Mouse (Mus musculus) hindbrain, embryonic 16.5 days (tissue): ENCODE data around the gene Ube2q2. TPM values are rescaled to one million over a fixed set of nuclear protein-coding genes. Genes with fewer than 3 reads are reported as not detected.

Experiments
- ATAC-seq: fragments of 200-750 bp; cut with Nextera tagmentation; 2 replicates; pipeline ENCODE4 v1.8.0; 2017; ENCODE audit warnings: moderate TSS enrichment, moderate library complexity
- H3K27ac ChIP-seq: fragments of 300-500 bp; sonication (generic); 2 replicates; pipeline ENCODE4 v1.5.1; 2014; ENCODE audit warnings: low read depth, mild to moderate bottlenecking, control low read depth, low read length, moderate library complexity
- H3K27me3 ChIP-seq: fragments of 300-500 bp; sonication (generic); replicated peaks from 2 replicates; pipeline ENCODE4 v1.6.1; 2014; ENCODE audit warnings: low read length; ENCODE audit not compliant: control insufficient read depth, insufficient read depth
- H3K36me3 ChIP-seq: fragments of 300-500 bp; sonication (generic); 2 replicates; pipeline ENCODE4 v1.6.1; 2014; ENCODE audit warnings: mild to moderate bottlenecking, low read length, moderate library complexity, mixed read lengths; ENCODE audit not compliant: control insufficient read depth, insufficient read depth
- H3K4me1 ChIP-seq: fragments of 300-500 bp; sonication (generic); 2 replicates; pipeline ENCODE4 v1.6.1; 2014; ENCODE audit warnings: low read depth, low read length; ENCODE audit not compliant: control insufficient read depth, insufficient read depth
- H3K4me2 ChIP-seq: fragments of 300-500 bp; sonication (generic); 2 replicates; pipeline ENCODE4 v1.6.1; 2014; ENCODE audit warnings: mild to moderate bottlenecking, low read length, control low read depth, moderate library complexity
- H3K4me3 ChIP-seq: fragments of 300-500 bp; sonication (generic); 2 replicates; pipeline ENCODE4 v1.5.1; 2014; ENCODE audit warnings: mild to moderate bottlenecking, low read length, control low read depth, moderate library complexity
- H3K9ac ChIP-seq: fragments of 300-500 bp; sonication (generic); 2 replicates; pipeline ENCODE4 v1.6.1; 2014; ENCODE audit warnings: low read depth, mild to moderate bottlenecking, control low read depth, low read length, moderate library complexity
- H3K9me3 ChIP-seq: fragments of 300-500 bp; sonication (generic); 2 replicates; pipeline ENCODE4 v1.6.1; 2014; ENCODE audit warnings: mild to moderate bottlenecking, low read length, moderate library complexity; ENCODE audit not compliant: control insufficient read depth
- WGBS: fragments of 180-500 bp; shearing (Covaris S2); extraction: QIAGEN DNeasy Blood & Tissue Kit; methylation state at CpG from one replicate; pipeline ENCODE4 v1.1.7; 2014; 5-methylcytosine and 5-hydroxymethylcytosine counted together
- polyA plus RNA-seq: library from polyadenylated mRNA; unstranded; fragments of >200 nt; fragmentation: Nextera tagmentation; extraction: Ambion mirVana; gene quantifications from 2 replicates; pipeline ENCODE4 v1.2.1, GENCODE M21; 2015

Gene Ube2q2
- polyA plus RNA-seq, 1 experiment from 2014 or later, result 17.7 TPM

DNA sequence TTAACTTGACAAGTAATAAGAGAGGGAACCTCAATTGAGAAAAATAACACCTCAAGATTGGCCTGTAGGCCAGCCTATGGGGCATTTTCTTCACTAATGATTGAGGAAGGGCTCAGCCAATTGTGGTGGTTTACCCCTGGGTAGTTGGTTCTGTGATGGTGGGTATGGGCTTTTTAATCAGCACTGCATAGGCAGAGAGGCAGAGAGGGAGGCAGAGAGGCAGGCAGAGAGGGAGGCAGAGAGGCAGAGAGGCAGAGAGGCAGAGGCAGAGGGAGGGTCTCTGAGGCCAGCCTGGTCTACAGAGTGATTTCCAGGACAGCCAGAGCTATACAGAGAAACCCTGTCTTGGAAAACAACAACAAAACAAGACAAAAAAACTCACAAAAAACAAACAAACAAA, 2.4 kb downstream of the Ube2q2 start:
- H3K27ac ChIP-seq, result no peak overlapping the region
- H3K4me1 ChIP-seq, result peaks cover 20% of the 10 kb centered on the region
- H3K9me3 ChIP-seq, result no peaks in the 10 kb centered on the region
- no peak overlapping the region for H3K4me3 ChIP-seq
- H3K9ac ChIP-seq, result no peak overlapping the region
- no peak for ATAC-seq
- H3K36me3 ChIP-seq, result no peaks in the 10 kb centered on the region
- no peaks in the 10 kb centered on the region for H3K27me3 ChIP-seq
- peak overlapping the region; percentile 95 for H3K4me2 ChIP-seq

GRCm38 (mm10) chr9:55152935-55153334, 4.3 kb downstream of the Ube2q2 start:
- H3K4me3 ChIP-seq, result no peak overlapping the region
- no peak overlapping the region for H3K27ac ChIP-seq
- no peak for ATAC-seq
- WGBS, result 79% methylated on average over 5 of the region's 5 CpGs
- H3K9me3 ChIP-seq, result no peaks in the 10 kb centered on the region
- H3K36me3 ChIP-seq, result no peaks in the 10 kb centered on the region
- H3K4me1 ChIP-seq, result peaks cover 20% of the 10 kb centered on the region
- no peak overlapping the region for H3K9ac ChIP-seq
- H3K27me3 ChIP-seq, result no peaks in the 10 kb centered on the region
- no peak overlapping the region for H3K4me2 ChIP-seq

- no peaks in the 10 kb centered on the region for H3K36me3 ChIP-seq
- WGBS, result 95% methylated on average over 7 of the region's 7 CpGs
- H3K9me3 ChIP-seq, result no peaks in the 10 kb centered on the region
- H3K9ac ChIP-seq, result no peak overlapping the region
- no peak overlapping the region for H3K4me2 ChIP-seq
- H3K27me3 ChIP-seq, result no peaks in the 10 kb centered on the region
- no peak for ATAC-seq
- no peak overlapping the region for H3K4me3 ChIP-seq
- no peak overlapping the region for H3K27ac ChIP-seq
- H3K4me1 ChIP-seq, result no peaks in the 10 kb centered on the region
Measured at GRCm38 (mm10) chr9:55170655-55171412, 22.2 kb downstream of the Ube2q2 start.

GRCm38 (mm10) chr9:55172195-55172685, 23.6 kb downstream of the Ube2q2 start:
- no peaks in the 10 kb centered on the region for H3K9me3 ChIP-seq
- H3K9ac ChIP-seq, result no peak overlapping the region
- WGBS, result 100% methylated on average over 1 of the region's 1 CpGs
- no peaks in the 10 kb centered on the region for H3K36me3 ChIP-seq
- H3K4me1 ChIP-seq, result no peaks in the 10 kb centered on the region
- H3K4me3 ChIP-seq, result no peak overlapping the region
- H3K27ac ChIP-seq, result no peak overlapping the region
- H3K4me2 ChIP-seq, result no peak overlapping the region
- no peaks in the 10 kb centered on the region for H3K27me3 ChIP-seq
- no peak for ATAC-seq

DNA sequence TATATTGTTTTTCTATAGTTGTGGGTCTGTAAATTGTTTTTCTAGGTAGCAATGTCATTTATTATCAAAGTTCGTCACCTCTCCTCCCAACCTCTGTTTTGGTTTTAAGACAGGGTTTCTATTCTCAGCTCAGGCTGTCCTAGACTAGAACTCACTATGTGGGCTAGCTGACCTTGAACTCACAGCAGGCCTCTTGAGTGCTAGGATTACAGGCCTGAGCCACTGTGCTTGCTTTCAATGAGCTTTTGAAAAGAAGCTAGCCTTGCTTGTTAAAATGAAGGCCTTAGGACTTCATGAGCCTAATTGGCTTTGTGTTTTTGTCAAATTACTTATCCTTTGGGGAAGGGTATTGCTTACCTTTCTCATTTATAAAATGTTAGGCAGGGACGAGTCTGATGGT, 25.6 kb downstream of the Ube2q2 start:
- Histone ChIP-seq H3K9ac (no peak overlapping the region), H3K4me3 (no peak overlapping the region), H3K36me3 (no peaks in the 10 kb centered on the region), H3K4me1 (no peaks in the 10 kb centered on the region), H3K4me2 (no peak overlapping the region), H3K27ac (no peak overlapping the region), H3K27me3 (no peaks in the 10 kb centered on the region), H3K9me3 (no peaks in the 10 kb centered on the region)
- ATAC-seq, result no peak
- 79% methylated on average over 2 of the region's 2 CpGs for WGBS

- Histone ChIP-seq H3K4me2 (no peak overlapping the region), H3K27me3 (no peaks in the 10 kb centered on the region), H3K36me3 (0 out of 2 replicates have a peak, but pooled peaks cover 5% of the 10 kb centered on the region), H3K9me3 (no peaks in the 10 kb centered on the region), H3K27ac (no peak overlapping the region), H3K4me3 (no peak overlapping the region), H3K4me1 (no peaks in the 10 kb centered on the region), H3K9ac (no peak overlapping the region)
- 93% methylated on average over 3 of the region's 3 CpGs for WGBS
- no peak for ATAC-seq
Measured at GRCm38 (mm10) chr9:55195876-55196275, 47.2 kb downstream of the Ube2q2 start.

DNA sequence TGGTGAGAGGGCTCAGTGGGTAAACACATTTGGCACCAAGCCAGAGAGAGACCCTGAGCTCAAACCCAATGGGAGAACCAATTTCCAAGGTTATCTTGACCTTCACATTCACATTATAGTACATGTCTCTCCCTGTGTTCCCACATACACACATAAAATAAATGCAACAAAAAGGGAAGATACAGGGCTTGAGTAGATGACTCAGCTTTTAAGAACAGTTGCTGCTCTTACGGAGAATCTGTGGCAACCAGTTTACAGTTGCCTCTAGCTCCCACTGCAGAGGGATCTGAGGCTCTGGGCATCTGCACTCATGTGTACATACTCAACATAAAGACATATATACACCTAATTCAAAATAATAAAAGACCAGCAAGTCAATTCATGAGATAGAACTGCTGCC, 49.6 kb downstream of the Ube2q2 start:
- H3K9me3 ChIP-seq, result no peaks in the 10 kb centered on the region
- H3K27me3 ChIP-seq, result no peaks in the 10 kb centered on the region
- no peak for ATAC-seq
- H3K4me1 ChIP-seq, result no peaks in the 10 kb centered on the region
- no peaks in the 10 kb centered on the region; the same call in 1 of the 2 replicates for H3K36me3 ChIP-seq
- H3K9ac ChIP-seq, result no peak overlapping the region
- no peak overlapping the region for H3K27ac ChIP-seq
- no peak overlapping the region for H3K4me2 ChIP-seq
- WGBS, result 94% methylated on average over 1 of the region's 1 CpGs
- H3K4me3 ChIP-seq, result no peak overlapping the region

DNA sequence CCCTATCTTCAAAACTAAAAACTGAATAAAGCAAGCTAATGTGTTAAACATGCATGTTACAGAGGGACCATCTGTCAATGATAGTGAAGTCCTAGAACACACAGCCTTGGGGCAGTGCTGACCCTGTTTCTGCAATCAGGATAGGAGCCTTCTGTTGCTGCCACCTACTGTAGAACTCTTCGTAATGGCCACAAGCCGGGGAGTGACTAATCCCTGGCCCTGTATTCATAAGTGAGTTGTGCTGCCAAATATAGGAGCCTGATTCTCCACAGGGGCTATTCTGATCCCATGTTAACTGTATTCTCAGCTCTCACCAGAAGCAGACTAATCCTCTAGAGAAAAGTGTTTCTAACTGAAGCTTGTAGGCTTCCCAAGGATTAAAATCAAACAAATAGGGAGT, 50.7 kb downstream of the Ube2q2 start:
- Histone ChIP-seq H3K4me2 (no peak overlapping the region), H3K27ac (no peak overlapping the region), H3K36me3 (peaks cover 2% of the 10 kb centered on the region; the same call in 1 of the 2 replicates), H3K9ac (no peak overlapping the region), H3K4me1 (no peaks in the 10 kb centered on the region), H3K27me3 (no peaks in the 10 kb centered on the region), H3K9me3 (no peaks in the 10 kb centered on the region), H3K4me3 (no peak overlapping the region)
- 56% methylated on average over 2 of the region's 2 CpGs for WGBS
- ATAC-seq, result no peak

- no peaks in the 10 kb centered on the region for H3K9me3 ChIP-seq
- H3K36me3 ChIP-seq, result 0 out of 2 replicates have a peak, but pooled peaks cover 2% of the 10 kb centered on the region
- H3K4me1 ChIP-seq, result peaks cover 23% of the 10 kb centered on the region
- H3K9ac ChIP-seq, result peak overlapping the region; percentile 92
- peak; percentile 51 for ATAC-seq
- peak overlapping the region; percentile 90 for H3K27ac ChIP-seq
- no peaks in the 10 kb centered on the region for H3K27me3 ChIP-seq
- 0% methylated on average over 2 of the region's 2 CpGs for WGBS
- peak overlapping the region; percentile 84 for H3K4me2 ChIP-seq
- peak overlapping the region; percentile 68 for H3K4me3 ChIP-seq
Measured at GRCm38 (mm10) chr9:55208458-55208789, 59.8 kb downstream of the Ube2q2 start.
